Mouse (Mus musculus): ENCODE data around the gene Aasdhppt. TPM values are rescaled to one million over a fixed set of nuclear protein-coding genes. Genes with fewer than 3 reads are reported as not detected.

The Aasdhppt gene
- 12.5 and 15.0 TPM in 2 replicates for polyA plus RNA-seq (2015; fragmentation: Nextera tagmentation; extraction: Ambion mirVana)

DNA sequence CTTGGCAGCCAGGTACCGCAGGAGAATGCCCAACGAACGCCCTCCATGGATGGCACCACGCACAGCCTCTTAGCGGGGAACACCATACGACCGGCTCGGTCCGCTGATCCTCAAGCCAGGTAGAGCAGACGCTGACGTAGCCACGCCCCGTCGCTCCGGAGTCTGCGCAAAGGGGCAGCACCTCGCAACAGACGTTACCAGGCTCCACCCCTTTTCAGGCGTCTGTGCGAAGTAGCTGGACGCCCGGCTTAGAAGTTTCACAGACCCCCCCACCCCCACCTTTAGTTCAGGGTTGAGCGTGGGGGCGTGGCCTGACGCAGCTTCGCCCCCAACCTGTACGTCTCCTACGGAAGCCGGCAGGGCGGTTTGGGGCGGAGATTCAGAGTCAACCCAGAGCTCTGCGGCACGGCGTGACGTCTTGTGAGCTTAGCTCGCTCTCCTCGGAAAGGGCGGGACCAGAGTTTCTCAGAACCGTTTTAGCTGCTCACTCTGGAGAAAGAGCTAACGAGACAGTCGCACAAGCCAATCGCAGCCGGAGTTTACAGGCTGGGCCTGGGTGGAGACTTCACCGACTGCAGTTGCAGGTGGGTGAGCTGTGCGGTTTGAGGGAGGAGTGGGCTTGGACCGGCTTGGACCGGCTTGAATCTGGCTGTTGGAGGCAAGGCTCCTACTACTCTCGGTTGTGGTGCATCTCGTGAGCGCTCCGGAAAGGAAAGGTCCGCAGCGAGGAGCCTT, at the start of gene Aasdhppt, which contains the start of gene Kbtbd3:
Gene Aasdhppt (minus strand): TSS at position 121 of the 735 bp plus-strand sequence.
Gene Kbtbd3 (plus strand): TSS at position 483 of the 735 bp plus-strand sequence.
- Histone ChIP-seq H3K4me2 (peak within 1 kb of the TSS; percentile 91), H3K9ac (peak within 1 kb of the TSS; percentile 82), H3K27me3 (no peaks in the 10 kb centered on the region), H3K4me3 (replicated peaks) (peak within 1 kb of the TSS; percentile 83), H3K9me3 (replicated peaks) (no peaks in the 10 kb centered on the region), H3K27ac (replicated peaks) (peak within 1 kb of the TSS; percentile 94), H3K4me1 (replicated peaks) (peaks cover 25% of the 10 kb centered on the region), H3K36me3 (replicated peaks) (no peaks in the 10 kb centered on the region)
- WGBS (ENCODE audit: insufficient replicate concordance): under 1% methylated on average over 53 of the region's 53 CpGs
- peak; percentile 94 for ATAC-seq (ENCODE audit: insufficient read depth)

DNA sequence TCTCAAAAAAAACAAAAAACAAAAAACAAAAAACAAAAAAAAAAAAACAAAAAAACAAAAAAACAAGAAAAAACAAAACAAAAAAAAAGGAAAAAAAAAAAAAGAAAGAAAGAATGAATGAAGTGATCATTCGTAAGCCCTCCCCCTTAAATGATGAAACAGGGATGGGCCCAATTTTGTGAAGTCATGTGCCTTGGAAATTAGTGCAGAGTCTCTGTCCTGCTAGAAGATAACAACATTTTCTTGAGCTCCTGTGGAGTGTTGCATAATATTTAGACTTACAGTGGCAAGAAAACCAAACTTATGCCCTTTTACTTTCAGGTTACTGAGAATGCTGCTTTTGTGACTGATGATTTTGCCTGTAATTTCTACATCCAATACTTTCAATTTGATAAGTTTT, 43.9 kb upstream of the Aasdhppt start:
- no peaks in the 10 kb centered on the region for H3K27me3 ChIP-seq
- no peak overlapping the region for H3K27ac ChIP-seq (replicated peaks)
- no peak overlapping the region for H3K4me2 ChIP-seq
- WGBS (ENCODE audit: insufficient replicate concordance): 59% methylated on average over 1 of the region's 1 CpGs
- no peak overlapping the region for H3K9ac ChIP-seq
- H3K36me3 ChIP-seq (replicated peaks): no peaks in the 10 kb centered on the region
- ATAC-seq (ENCODE audit: insufficient read depth): no peak
- no peaks in the 10 kb centered on the region for H3K4me1 ChIP-seq (replicated peaks)
- no peak overlapping the region for H3K4me3 ChIP-seq (replicated peaks)
- H3K9me3 ChIP-seq (replicated peaks): no peaks in the 10 kb centered on the region

DNA sequence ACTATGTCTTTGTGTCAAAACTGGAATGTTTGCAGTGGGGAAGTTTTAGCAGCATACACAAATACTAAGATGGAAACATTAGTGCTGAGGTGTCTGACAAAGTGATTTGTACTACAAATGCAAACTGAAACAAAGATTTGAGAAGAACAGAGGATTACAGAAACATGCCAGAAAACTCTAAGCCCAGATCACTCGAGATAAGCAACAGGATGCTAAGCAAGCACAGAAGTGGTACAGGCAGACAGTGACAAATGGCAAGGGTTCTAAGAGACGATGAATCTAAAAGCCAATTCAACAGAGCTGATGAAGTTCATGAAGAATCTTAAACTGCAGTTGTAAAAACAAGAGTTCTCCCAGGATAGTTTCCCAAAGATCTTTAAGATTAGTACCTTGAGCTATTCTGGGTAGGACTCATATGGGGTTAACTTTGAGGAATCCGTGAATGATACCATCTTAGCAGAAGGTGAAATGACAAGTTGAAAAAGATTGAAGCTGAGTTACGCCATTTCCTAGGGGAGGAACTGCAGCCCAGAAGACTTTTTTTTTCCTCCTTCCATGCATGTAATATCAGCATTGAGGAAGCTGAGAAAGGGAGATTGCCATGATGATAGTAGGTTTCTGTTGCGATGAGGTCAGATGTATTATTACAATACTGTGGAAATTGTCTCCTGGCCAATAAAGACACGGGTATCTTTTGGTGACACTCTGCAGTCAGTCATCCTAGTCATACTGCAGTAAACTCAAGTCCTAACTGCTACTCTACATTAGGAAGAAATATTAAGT, 9.9 kb upstream of the Aasdhppt start:
- no peak overlapping the region for H3K27ac ChIP-seq (replicated peaks)
- WGBS (ENCODE audit: insufficient replicate concordance): 61% methylated on average over 6 of the region's 6 CpGs
- H3K27me3 ChIP-seq: no peaks in the 10 kb centered on the region
- H3K36me3 ChIP-seq (replicated peaks): no peaks in the 10 kb centered on the region
- H3K9me3 ChIP-seq (replicated peaks): no peaks in the 10 kb centered on the region
- no peak overlapping the region for H3K9ac ChIP-seq
- H3K4me1 ChIP-seq (replicated peaks): no peaks in the 10 kb centered on the region
- H3K4me2 ChIP-seq: no peak overlapping the region
- no peak overlapping the region for H3K4me3 ChIP-seq (replicated peaks)
- ATAC-seq (ENCODE audit: insufficient read depth): no peak

DNA sequence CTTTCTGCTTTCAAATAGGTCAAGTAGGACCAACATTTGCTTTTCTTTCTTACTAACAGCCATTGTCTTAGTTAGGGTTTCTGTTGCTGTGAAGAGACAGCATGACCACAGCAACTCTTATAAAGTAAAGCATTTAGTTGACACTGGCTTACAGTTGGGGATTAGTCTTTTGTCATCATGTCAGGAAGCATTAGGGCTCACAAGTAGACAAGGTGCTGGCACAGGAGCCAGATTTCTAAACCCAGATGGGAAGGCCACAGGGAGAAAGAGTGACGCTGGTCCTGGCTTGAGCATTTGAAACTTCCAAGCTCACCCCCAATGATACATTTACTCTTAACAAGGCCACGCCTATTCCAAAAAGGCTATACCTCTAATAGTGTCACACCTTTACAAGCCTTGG, 6.5 kb upstream of the Aasdhppt start:
- 67% methylated on average over 2 of the region's 2 CpGs for WGBS (ENCODE audit: insufficient replicate concordance)
- H3K27me3 ChIP-seq: no peaks in the 10 kb centered on the region
- no peak for ATAC-seq (ENCODE audit: insufficient read depth)

DNA sequence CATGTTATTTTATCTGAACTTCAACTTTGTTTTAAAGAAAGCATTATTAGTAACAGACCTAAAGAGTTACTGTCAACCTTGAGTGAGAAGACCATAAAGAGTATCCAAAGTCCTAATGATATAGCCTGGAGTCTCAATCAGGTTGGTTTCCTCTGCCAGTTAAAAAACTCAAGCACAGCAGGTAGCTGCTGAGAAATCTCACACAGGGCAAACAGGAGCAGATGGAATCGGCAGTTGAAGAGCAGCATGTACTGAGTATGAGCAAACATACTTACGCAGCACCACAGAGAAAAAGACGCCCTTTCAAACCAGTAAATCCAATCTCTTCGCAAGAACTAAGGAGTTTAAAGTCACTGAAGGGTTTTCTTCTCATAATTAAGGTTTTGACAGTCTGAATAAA, 4.7 kb upstream of the Aasdhppt start:
- H3K36me3 ChIP-seq (replicated peaks): no peaks in the 10 kb centered on the region
- H3K27ac ChIP-seq (replicated peaks): no peak overlapping the region
- H3K9me3 ChIP-seq (replicated peaks): no peaks in the 10 kb centered on the region
- H3K4me1 ChIP-seq (replicated peaks): peaks cover 10% of the 10 kb centered on the region
- H3K27me3 ChIP-seq: no peaks in the 10 kb centered on the region
- WGBS (ENCODE audit: insufficient replicate concordance): 83% methylated on average over 4 of the region's 4 CpGs
- no peak overlapping the region for H3K4me2 ChIP-seq
- H3K9ac ChIP-seq: no peak overlapping the region
- ATAC-seq (ENCODE audit: insufficient read depth): no peak
- no peak overlapping the region for H3K4me3 ChIP-seq (replicated peaks)

More for the DNA sequence above, 6.5 kb upstream of the Aasdhppt start:
- no peak overlapping the region for H3K9ac ChIP-seq
- H3K36me3 ChIP-seq (replicated peaks): no peaks in the 10 kb centered on the region
- peaks cover 5% of the 10 kb centered on the region for H3K4me1 ChIP-seq (replicated peaks)
- H3K4me3 ChIP-seq (replicated peaks): no peak overlapping the region
- H3K4me2 ChIP-seq: no peak overlapping the region
- H3K9me3 ChIP-seq (replicated peaks): no peaks in the 10 kb centered on the region
- H3K27ac ChIP-seq (replicated peaks): no peak overlapping the region

DNA sequence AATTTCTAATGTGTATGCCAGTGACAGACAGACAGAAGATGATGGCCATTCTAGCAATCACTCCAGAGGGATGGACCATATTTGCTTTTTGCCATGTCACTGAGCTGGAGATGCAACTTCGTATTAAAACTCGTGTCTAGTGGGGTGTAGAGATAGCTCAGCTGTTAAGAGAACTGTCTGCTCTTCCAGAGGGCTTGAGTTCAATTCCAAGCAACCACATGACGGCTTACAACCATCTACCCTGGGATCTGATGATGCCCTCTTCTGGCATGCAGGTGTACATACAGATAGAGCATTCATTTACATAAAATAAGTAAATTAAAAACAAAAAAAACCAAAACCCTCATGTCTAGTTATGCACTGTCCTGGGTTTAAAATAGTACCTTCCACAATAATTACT, 1.9 kb upstream of the Aasdhppt start:
- Histone ChIP-seq H3K27me3 (no peaks in the 10 kb centered on the region), H3K4me2 (peak overlapping the region; percentile 91), H3K27ac (replicated peaks) (no peak overlapping the region), H3K4me1 (replicated peaks) (peaks cover 23% of the 10 kb centered on the region), H3K36me3 (replicated peaks) (no peaks in the 10 kb centered on the region), H3K4me3 (replicated peaks) (no peak overlapping the region), H3K9ac (no peak overlapping the region), H3K9me3 (replicated peaks) (no peaks in the 10 kb centered on the region)
- WGBS (ENCODE audit: insufficient replicate concordance): 52% methylated on average over 3 of the region's 3 CpGs
- ATAC-seq (ENCODE audit: insufficient read depth): no peak

DNA sequence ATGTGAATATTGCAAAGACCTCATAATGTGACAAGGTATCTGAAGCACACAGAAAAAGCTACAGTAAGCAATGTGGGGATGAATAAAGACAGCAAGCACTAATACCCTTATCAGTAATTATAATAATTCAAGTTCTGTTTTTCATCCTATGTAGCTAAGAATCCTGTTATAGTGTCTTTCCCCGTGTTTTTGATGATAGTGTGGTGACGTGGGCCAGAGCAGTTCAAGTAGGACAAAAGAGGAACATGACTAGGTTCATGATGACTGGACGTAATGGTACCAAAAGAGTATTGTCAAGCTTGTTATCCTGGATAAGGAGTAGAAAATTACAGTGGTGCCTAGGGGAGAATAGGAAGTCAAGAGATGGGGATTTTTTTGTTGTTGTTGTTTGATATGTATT, 1.4 kb upstream of the Aasdhppt start:
- H3K4me1 ChIP-seq (replicated peaks): peaks cover 25% of the 10 kb centered on the region
- H3K27me3 ChIP-seq: no peaks in the 10 kb centered on the region
- ATAC-seq (ENCODE audit: insufficient read depth): no peak
- no peaks in the 10 kb centered on the region for H3K36me3 ChIP-seq (replicated peaks)
- H3K4me2 ChIP-seq: peak overlapping the region; percentile 91
- no peaks in the 10 kb centered on the region for H3K9me3 ChIP-seq (replicated peaks)
- peak overlapping the region; percentile 94; the same call in 1 of the 2 replicates for H3K27ac ChIP-seq (replicated peaks)
- H3K4me3 ChIP-seq (replicated peaks): peak overlapping the region; percentile 83
- no peak overlapping the region; the same call in 1 of the 2 replicates for H3K9ac ChIP-seq
- 15% methylated on average over 3 of the region's 3 CpGs for WGBS (ENCODE audit: insufficient replicate concordance)

DNA sequence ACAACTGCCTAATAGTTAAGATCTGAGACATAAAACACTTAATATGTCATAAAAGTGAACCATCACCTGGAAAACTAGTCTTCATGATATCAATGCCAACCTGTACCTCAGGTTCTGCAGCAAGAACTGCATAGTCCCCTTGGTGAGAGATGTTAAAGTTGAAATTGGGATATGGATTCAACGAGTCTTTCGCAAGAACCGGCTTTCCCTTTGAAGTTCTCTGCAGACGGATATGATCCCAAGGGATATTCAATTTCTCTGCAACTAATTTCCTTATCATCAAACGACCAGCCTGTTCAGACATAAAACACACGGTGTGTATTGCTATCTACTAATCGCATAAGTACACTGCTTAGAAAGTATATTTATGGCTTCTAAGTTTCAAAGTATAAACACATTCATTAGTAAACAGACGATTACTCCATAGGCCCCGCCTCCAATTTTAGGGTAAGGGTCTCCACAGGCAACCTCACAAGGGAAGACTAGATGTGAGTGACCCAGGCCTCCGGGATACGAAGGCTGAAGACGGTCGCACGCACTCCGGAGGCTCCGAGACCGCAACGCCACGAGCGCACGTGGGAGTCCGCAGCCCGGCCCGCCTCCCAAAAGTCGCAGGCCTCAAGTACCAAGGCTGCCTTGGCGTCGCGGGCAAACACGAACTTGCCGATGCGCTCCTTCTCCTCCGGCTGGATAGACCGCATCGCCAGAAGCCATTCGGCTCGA, 482 bp downstream of the Aasdhppt start:
- H3K27ac ChIP-seq (replicated peaks): peak overlapping the region; percentile 94
- peak; percentile 48 for ATAC-seq (ENCODE audit: insufficient read depth)

DNA sequence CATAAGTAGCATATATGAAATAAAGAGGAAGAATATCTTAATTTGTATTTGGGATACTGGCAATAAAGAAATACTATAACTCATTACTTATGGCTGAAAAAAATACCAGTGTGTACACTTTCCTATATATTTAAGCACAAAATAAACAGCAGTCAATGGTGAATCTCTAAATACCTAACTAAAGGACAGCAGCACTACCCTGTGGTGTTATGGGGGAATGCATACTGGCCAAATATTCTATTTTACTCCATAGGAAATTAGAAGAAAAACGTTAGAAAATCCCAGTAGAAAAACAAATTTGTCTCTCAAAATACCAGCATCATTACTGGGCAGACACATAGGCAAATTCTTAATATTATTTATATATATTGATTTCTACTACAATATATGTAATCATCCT, 4.4 kb downstream of the Aasdhppt start:
- ATAC-seq (ENCODE audit: insufficient read depth): no peak
- no peak overlapping the region for H3K4me2 ChIP-seq
- peaks cover 15% of the 10 kb centered on the region for H3K4me1 ChIP-seq (replicated peaks)
- no peaks in the 10 kb centered on the region for H3K9me3 ChIP-seq (replicated peaks)
- no peak overlapping the region for H3K4me3 ChIP-seq (replicated peaks)
- no peaks in the 10 kb centered on the region for H3K27me3 ChIP-seq
- H3K9ac ChIP-seq: no peak overlapping the region
- H3K27ac ChIP-seq (replicated peaks): no peak overlapping the region
- peaks cover 11% of the 10 kb centered on the region for H3K36me3 ChIP-seq (replicated peaks)
- 29% methylated on average over 1 of the region's 1 CpGs for WGBS (ENCODE audit: insufficient replicate concordance)

More for the DNA sequence above, 482 bp downstream of the Aasdhppt start:
- H3K9me3 ChIP-seq (replicated peaks): no peaks in the 10 kb centered on the region
- peaks cover 25% of the 10 kb centered on the region for H3K4me1 ChIP-seq (replicated peaks)
- under 1% methylated on average over 36 of the region's 36 CpGs for WGBS (ENCODE audit: insufficient replicate concordance)
- H3K4me2 ChIP-seq: peak overlapping the region; percentile 91
- no peaks in the 10 kb centered on the region for H3K27me3 ChIP-seq
- H3K4me3 ChIP-seq (replicated peaks): peak overlapping the region; percentile 83
- no peaks in the 10 kb centered on the region for H3K36me3 ChIP-seq (replicated peaks)
- H3K9ac ChIP-seq: peak overlapping the region; percentile 82

DNA sequence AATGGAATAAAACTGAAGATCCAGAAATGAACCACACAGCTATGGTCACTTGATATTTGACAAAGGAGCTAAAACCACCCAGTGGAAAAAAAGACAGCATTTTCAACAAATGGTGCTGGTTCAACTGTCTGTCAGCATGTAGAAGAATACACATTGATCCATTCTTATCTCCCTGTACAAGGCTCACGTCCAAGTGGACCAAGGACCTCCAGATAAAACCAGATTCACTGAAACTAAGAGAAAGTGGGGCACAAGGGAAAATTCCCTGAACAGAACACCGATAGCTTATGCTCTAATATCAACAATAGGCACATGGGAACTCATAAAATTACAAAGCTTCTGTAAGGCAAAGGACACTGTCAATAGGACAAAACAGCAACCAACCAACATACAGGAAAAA, 8.8 kb downstream of the Aasdhppt start:
- Histone ChIP-seq H3K4me1 (replicated peaks) (no peaks in the 10 kb centered on the region), H3K4me2 (no peak overlapping the region), H3K27me3 (no peaks in the 10 kb centered on the region), H3K9ac (no peak overlapping the region), H3K36me3 (replicated peaks) (peaks cover 18% of the 10 kb centered on the region), H3K27ac (replicated peaks) (no peak overlapping the region), H3K9me3 (replicated peaks) (no peaks in the 10 kb centered on the region), H3K4me3 (replicated peaks) (no peak overlapping the region)
- 39% methylated on average over 2 of the region's 2 CpGs for WGBS (ENCODE audit: insufficient replicate concordance)
- no peak for ATAC-seq (ENCODE audit: insufficient read depth)

DNA sequence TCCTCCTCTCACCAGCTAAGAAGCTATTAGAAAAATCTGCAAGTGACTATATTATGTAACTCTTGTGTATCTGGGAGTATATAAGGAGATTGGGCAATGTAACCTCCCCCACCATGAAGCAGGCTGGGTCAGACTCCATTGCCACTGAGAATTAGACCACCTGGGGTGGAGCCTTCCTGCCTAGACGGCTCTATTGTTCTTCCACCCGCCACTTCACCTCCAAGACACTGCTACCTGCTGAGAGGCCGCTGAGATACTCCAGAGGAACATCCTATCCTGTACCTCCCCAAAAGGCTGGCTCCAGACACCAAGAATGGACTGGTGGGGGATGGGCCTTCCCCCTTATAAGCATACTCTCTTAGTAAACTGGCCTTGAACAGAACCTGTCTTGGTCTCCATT, 25.4 kb downstream of the Aasdhppt start:
- H3K4me3 ChIP-seq (replicated peaks): no peak overlapping the region
- no peaks in the 10 kb centered on the region for H3K9me3 ChIP-seq (replicated peaks)
- no peaks in the 10 kb centered on the region for H3K36me3 ChIP-seq (replicated peaks)
- H3K27ac ChIP-seq (replicated peaks): no peak overlapping the region
- WGBS (ENCODE audit: insufficient replicate concordance): 56% methylated on average over 3 of the region's 3 CpGs
- no peak for ATAC-seq (ENCODE audit: insufficient read depth)
- H3K9ac ChIP-seq: no peak overlapping the region
- no peaks in the 10 kb centered on the region for H3K27me3 ChIP-seq
- H3K4me2 ChIP-seq: no peak overlapping the region
- no peaks in the 10 kb centered on the region for H3K4me1 ChIP-seq (replicated peaks)
